Mouse (Mus musculus): ENCODE data around the gene Coa3.

GRCm38 (mm10) chr11:101269577-101270116 is 9.3 kb downstream of the Coa3 start:
- TF ChIP-seq CTCF (conservative IDR thresholded peaks at IDR 0.05; ENCODE audit: insufficient read depth, insufficient read length, low read depth, low read length) (no peak), POLR2A (IDR thresholded peaks at IDR 0.05; ENCODE audit: low read depth, low read length) (no peak)
